Mouse (Mus musculus): ENCODE measurements around the gene Angpt4. TPM values are rescaled to one million over a fixed set of nuclear protein-coding genes. Genes with fewer than 3 reads are reported as not detected.

Angpt4 gene
- polyA plus RNA-seq, 1 experiment from 2014 or later, result 0.45 TPM

- no peak overlapping the region for H3K4me2 ChIP-seq (ENCODE audit: low read depth, low read length)
- DNase-seq (ENCODE audit: low spot score), result no peak
- 63% methylated on average over 13 of the region's 13 CpGs for WGBS
- no peaks in the 10 kb centered on the region for H3K27me3 ChIP-seq (ENCODE audit: control insufficient read depth, insufficient read depth, low read length)
- H3K36me3 ChIP-seq (replicated peaks; ENCODE audit: control insufficient read depth, insufficient read depth, low read depth, low read length), result no peaks in the 10 kb centered on the region
- no peaks in the 10 kb centered on the region for H3K9me3 ChIP-seq (replicated peaks; ENCODE audit: control insufficient read depth, low read length)
- H3K4me1 ChIP-seq (ENCODE audit: control insufficient read depth, insufficient read depth, low read length), result peaks cover 9% of the 10 kb centered on the region
- ATAC-seq (replicated peaks; ENCODE audit: insufficient number of reproducible peaks, low FRiP score, low TSS enrichment, low read depth), result no peak
- no peak overlapping the region; the same call in 1 of the 2 replicates for H3K27ac ChIP-seq (replicated peaks; ENCODE audit: low read depth, low read length)
- no peak overlapping the region for H3K4me3 ChIP-seq (ENCODE audit: low read depth, low read length)
- no peak overlapping the region for H3K9ac ChIP-seq (replicated peaks; ENCODE audit: low read length)
These were observed 5.2 kb downstream of the Angpt4 start for GRCm38 (mm10) chr2:151916061-151916831.

GRCm38 (mm10) chr2:151919140-151919539, 8.1 kb downstream of the Angpt4 start:
- DNase-seq (ENCODE audit: low spot score) (no peak), ATAC-seq (replicated peaks; ENCODE audit: insufficient number of reproducible peaks, low FRiP score, low TSS enrichment, low read depth) (no peak)
- Histone ChIP-seq H3K27me3 (ENCODE audit: control insufficient read depth, insufficient read depth, low read length) (no peaks in the 10 kb centered on the region), H3K4me2 (ENCODE audit: low read depth, low read length) (no peak overlapping the region), H3K9me3 (replicated peaks; ENCODE audit: control insufficient read depth, low read length) (no peaks in the 10 kb centered on the region), H3K4me3 (ENCODE audit: low read depth, low read length) (no peak overlapping the region), H3K4me1 (ENCODE audit: control insufficient read depth, insufficient read depth, low read length) (peaks cover 11% of the 10 kb centered on the region), H3K9ac (replicated peaks; ENCODE audit: low read length) (no peak overlapping the region), H3K27ac (replicated peaks; ENCODE audit: low read depth, low read length) (no peak overlapping the region), H3K36me3 (replicated peaks; ENCODE audit: control insufficient read depth, insufficient read depth, low read depth, low read length) (no peaks in the 10 kb centered on the region)
- 56% methylated on average over 9 of the region's 9 CpGs for WGBS

GRCm38 (mm10) chr2:151921068-151921467, 10.1 kb downstream of the Angpt4 start:
- Histone ChIP-seq H3K4me3 (ENCODE audit: low read depth, low read length) (no peak overlapping the region), H3K9me3 (replicated peaks; ENCODE audit: control insufficient read depth, low read length) (no peaks in the 10 kb centered on the region), H3K27ac (replicated peaks; ENCODE audit: low read depth, low read length) (no peak overlapping the region), H3K4me2 (ENCODE audit: low read depth, low read length) (no peak overlapping the region), H3K9ac (replicated peaks; ENCODE audit: low read length) (no peak overlapping the region), H3K4me1 (ENCODE audit: control insufficient read depth, insufficient read depth, low read length) (peaks cover 8% of the 10 kb centered on the region), H3K27me3 (ENCODE audit: control insufficient read depth, insufficient read depth, low read length) (no peaks in the 10 kb centered on the region), H3K36me3 (replicated peaks; ENCODE audit: control insufficient read depth, insufficient read depth, low read depth, low read length) (no peaks in the 10 kb centered on the region)
- ATAC-seq (replicated peaks; ENCODE audit: insufficient number of reproducible peaks, low FRiP score, low TSS enrichment, low read depth) (no peak), DNase-seq (ENCODE audit: low spot score) (peak; percentile 27)
- WGBS, result 50% methylated on average over 8 of the region's 8 CpGs

GRCm38 (mm10) chr2:151921596-151921995, 10.6 kb downstream of the Angpt4 start:
- H3K27ac ChIP-seq (replicated peaks; ENCODE audit: low read depth, low read length), result no peak overlapping the region
- H3K4me3 ChIP-seq (ENCODE audit: low read depth, low read length), result no peak overlapping the region
- peaks cover 5% of the 10 kb centered on the region for H3K4me1 ChIP-seq (ENCODE audit: control insufficient read depth, insufficient read depth, low read length)
- no peak overlapping the region for H3K9ac ChIP-seq (replicated peaks; ENCODE audit: low read length)
- WGBS, result 24% methylated on average over 4 of the region's 4 CpGs
- H3K36me3 ChIP-seq (replicated peaks; ENCODE audit: control insufficient read depth, insufficient read depth, low read depth, low read length), result no peaks in the 10 kb centered on the region
- H3K27me3 ChIP-seq (ENCODE audit: control insufficient read depth, insufficient read depth, low read length), result no peaks in the 10 kb centered on the region
- no peak overlapping the region for H3K4me2 ChIP-seq (ENCODE audit: low read depth, low read length)
- peak; percentile 82 for DNase-seq (ENCODE audit: low spot score)
- ATAC-seq (replicated peaks; ENCODE audit: insufficient number of reproducible peaks, low FRiP score, low TSS enrichment, low read depth), result peak; percentile 78
- no peaks in the 10 kb centered on the region for H3K9me3 ChIP-seq (replicated peaks; ENCODE audit: control insufficient read depth, low read length)

DNA sequence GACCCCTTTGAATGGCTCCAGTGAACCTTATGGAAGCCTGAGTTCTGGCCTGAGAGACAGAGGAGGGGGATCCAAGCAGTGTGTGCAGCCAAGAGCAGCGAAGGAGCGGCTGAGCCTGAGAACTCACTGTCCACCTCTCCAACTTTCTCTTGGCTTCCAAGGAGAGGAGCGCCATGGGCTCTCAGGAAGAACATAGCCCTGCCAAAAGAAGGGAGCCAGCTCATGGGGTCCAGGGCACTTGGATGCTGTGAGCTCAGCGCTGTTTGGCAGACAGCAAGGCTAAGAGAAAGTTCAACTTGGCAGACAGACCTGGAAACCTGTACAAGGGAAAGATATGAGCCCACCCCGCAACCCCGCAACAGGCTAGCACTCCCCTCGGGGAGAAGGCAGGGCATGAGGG, 13.3 kb downstream of the Angpt4 start:
- DNase-seq (ENCODE audit: low spot score) (no peak), ATAC-seq (replicated peaks; ENCODE audit: insufficient number of reproducible peaks, low FRiP score, low TSS enrichment, low read depth) (no peak)
- Histone ChIP-seq H3K27ac (replicated peaks; ENCODE audit: low read depth, low read length) (no peak overlapping the region), H3K4me3 (ENCODE audit: low read depth, low read length) (no peak overlapping the region), H3K9me3 (replicated peaks; ENCODE audit: control insufficient read depth, low read length) (no peaks in the 10 kb centered on the region), H3K4me2 (ENCODE audit: low read depth, low read length) (no peak overlapping the region), H3K4me1 (ENCODE audit: control insufficient read depth, insufficient read depth, low read length) (peaks cover 2% of the 10 kb centered on the region; the same call in 1 of the 2 replicates), H3K36me3 (replicated peaks; ENCODE audit: control insufficient read depth, insufficient read depth, low read depth, low read length) (no peaks in the 10 kb centered on the region), H3K9ac (replicated peaks; ENCODE audit: low read length) (no peak overlapping the region), H3K27me3 (ENCODE audit: control insufficient read depth, insufficient read depth, low read length) (no peaks in the 10 kb centered on the region)
- 87% methylated on average over 7 of the region's 7 CpGs for WGBS

DNA sequence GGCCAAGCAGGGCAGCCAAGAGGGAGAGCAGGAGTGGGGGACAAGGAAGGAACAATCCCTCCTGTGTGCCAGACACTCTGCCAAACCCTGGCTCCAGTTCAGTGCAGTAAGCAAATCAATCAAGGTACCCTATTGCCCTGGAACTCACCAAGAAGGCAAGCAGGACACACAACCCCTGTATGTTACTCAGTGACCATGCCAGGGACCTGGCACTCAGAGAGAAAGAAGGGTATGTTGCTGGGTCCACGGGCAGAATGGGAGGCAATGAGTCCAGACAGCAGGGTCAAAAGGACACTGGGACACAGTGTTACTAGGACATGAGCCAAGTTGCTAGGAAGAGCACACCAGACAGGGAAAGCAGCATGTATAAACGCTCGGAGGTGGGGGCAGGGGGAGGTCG, 14.7 kb downstream of the Angpt4 start:
- H3K36me3 ChIP-seq (replicated peaks; ENCODE audit: control insufficient read depth, insufficient read depth, low read depth, low read length), result no peaks in the 10 kb centered on the region
- 64% methylated on average over 4 of the region's 4 CpGs for WGBS
- peaks cover 2% of the 10 kb centered on the region; the same call in 1 of the 2 replicates for H3K4me1 ChIP-seq (ENCODE audit: control insufficient read depth, insufficient read depth, low read length)
- ATAC-seq (replicated peaks; ENCODE audit: insufficient number of reproducible peaks, low FRiP score, low TSS enrichment, low read depth), result no peak
- no peak overlapping the region for H3K27ac ChIP-seq (replicated peaks; ENCODE audit: low read depth, low read length)
- no peak overlapping the region for H3K9ac ChIP-seq (replicated peaks; ENCODE audit: low read length)
- H3K4me3 ChIP-seq (ENCODE audit: low read depth, low read length), result no peak overlapping the region
- H3K9me3 ChIP-seq (replicated peaks; ENCODE audit: control insufficient read depth, low read length), result no peaks in the 10 kb centered on the region
- no peak overlapping the region for H3K4me2 ChIP-seq (ENCODE audit: low read depth, low read length)
- H3K27me3 ChIP-seq (ENCODE audit: control insufficient read depth, insufficient read depth, low read length), result no peaks in the 10 kb centered on the region
- DNase-seq (ENCODE audit: low spot score), result no peak

DNA sequence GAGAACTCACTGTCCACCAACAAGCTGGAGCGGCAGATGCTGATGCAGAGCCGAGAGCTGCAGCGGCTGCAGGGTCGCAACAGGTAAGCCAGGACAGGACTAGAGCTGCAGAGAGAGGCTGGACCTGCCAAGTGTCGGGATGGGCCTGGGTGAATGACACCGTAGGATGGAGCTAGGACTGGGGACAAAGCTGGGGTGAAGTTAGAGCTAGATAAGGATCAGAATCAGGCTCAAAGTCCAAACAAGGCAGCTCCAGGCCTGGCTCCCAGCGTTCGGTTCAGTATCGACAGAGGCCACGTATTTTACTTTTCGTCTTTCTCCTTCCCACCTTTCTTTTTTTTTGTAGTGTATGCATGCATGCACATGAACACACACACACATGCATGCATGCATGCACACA, 16.1 kb downstream of the Angpt4 start:
- WGBS, result 89% methylated on average over 11 of the region's 11 CpGs

GRCm38 (mm10) chr2:151930389-151931074, 19.5 kb downstream of the Angpt4 start:
- Histone ChIP-seq H3K4me1 (ENCODE audit: control insufficient read depth, insufficient read depth, low read length) (no peaks in the 10 kb centered on the region), H3K27me3 (ENCODE audit: control insufficient read depth, insufficient read depth, low read length) (no peaks in the 10 kb centered on the region), H3K36me3 (replicated peaks; ENCODE audit: control insufficient read depth, insufficient read depth, low read depth, low read length) (no peaks in the 10 kb centered on the region), H3K4me3 (ENCODE audit: low read depth, low read length) (no peak overlapping the region), H3K9me3 (replicated peaks; ENCODE audit: control insufficient read depth, low read length) (no peaks in the 10 kb centered on the region), H3K4me2 (ENCODE audit: low read depth, low read length) (no peak overlapping the region), H3K9ac (replicated peaks; ENCODE audit: low read length) (no peak overlapping the region), H3K27ac (replicated peaks; ENCODE audit: low read depth, low read length) (no peak overlapping the region)
- DNase-seq (ENCODE audit: low spot score), result peak; percentile 83
- 34% methylated on average over 7 of the region's 7 CpGs for WGBS
- peak; percentile 56 for ATAC-seq (replicated peaks; ENCODE audit: insufficient number of reproducible peaks, low FRiP score, low TSS enrichment, low read depth)

More for the DNA sequence above, 16.1 kb downstream of the Angpt4 start:
- no peaks in the 10 kb centered on the region for H3K27me3 ChIP-seq (ENCODE audit: control insufficient read depth, insufficient read depth, low read length)
- H3K9me3 ChIP-seq (replicated peaks; ENCODE audit: control insufficient read depth, low read length), result no peaks in the 10 kb centered on the region
- no peaks in the 10 kb centered on the region for H3K36me3 ChIP-seq (replicated peaks; ENCODE audit: control insufficient read depth, insufficient read depth, low read depth, low read length)
- H3K4me3 ChIP-seq (ENCODE audit: low read depth, low read length), result no peak overlapping the region
- no peak overlapping the region for H3K27ac ChIP-seq (replicated peaks; ENCODE audit: low read depth, low read length)
- no peak overlapping the region for H3K9ac ChIP-seq (replicated peaks; ENCODE audit: low read length)
- peaks cover 1% of the 10 kb centered on the region; the same call in 1 of the 2 replicates for H3K4me1 ChIP-seq (ENCODE audit: control insufficient read depth, insufficient read depth, low read length)
- ATAC-seq (replicated peaks; ENCODE audit: insufficient number of reproducible peaks, low FRiP score, low TSS enrichment, low read depth) (no peak), DNase-seq (ENCODE audit: low spot score) (no peak)
- no peak overlapping the region for H3K4me2 ChIP-seq (ENCODE audit: low read depth, low read length)
